Mouse (Mus musculus) skeletal muscle tissue, adult 2 months (tissue): ENCODE measurements around the gene Ccdc188.

Experiments used
- DNase-seq: peaks from one replicate; pipeline ENCODE4 v3.0.0-alpha.2; 2012; ENCODE audit warnings: low read depth, low spot score

Ccdc188 gene

GRCm38 (mm10) chr16:18234671-18235388, 17.2 kb downstream of the Ccdc188 start, which contains the start of gene Zdhhc8:
Gene Zdhhc8, minus strand, starts transcription at chr16:18235136.
- DNase-seq = peak; percentile 63

GRCm38 (mm10) chr16:18235389-18236065, 17.8 kb downstream of the Ccdc188 start:
- peak; percentile 69 for DNase-seq

GRCm38 (mm10) chr16:18236676-18237501, 19.2 kb downstream of the Ccdc188 start:
- DNase-seq = no peak

- DNase-seq = no peak
These were observed 23.9 kb downstream of the Ccdc188 start for GRCm38 (mm10) chr16:18241581-18241980.

DNA sequence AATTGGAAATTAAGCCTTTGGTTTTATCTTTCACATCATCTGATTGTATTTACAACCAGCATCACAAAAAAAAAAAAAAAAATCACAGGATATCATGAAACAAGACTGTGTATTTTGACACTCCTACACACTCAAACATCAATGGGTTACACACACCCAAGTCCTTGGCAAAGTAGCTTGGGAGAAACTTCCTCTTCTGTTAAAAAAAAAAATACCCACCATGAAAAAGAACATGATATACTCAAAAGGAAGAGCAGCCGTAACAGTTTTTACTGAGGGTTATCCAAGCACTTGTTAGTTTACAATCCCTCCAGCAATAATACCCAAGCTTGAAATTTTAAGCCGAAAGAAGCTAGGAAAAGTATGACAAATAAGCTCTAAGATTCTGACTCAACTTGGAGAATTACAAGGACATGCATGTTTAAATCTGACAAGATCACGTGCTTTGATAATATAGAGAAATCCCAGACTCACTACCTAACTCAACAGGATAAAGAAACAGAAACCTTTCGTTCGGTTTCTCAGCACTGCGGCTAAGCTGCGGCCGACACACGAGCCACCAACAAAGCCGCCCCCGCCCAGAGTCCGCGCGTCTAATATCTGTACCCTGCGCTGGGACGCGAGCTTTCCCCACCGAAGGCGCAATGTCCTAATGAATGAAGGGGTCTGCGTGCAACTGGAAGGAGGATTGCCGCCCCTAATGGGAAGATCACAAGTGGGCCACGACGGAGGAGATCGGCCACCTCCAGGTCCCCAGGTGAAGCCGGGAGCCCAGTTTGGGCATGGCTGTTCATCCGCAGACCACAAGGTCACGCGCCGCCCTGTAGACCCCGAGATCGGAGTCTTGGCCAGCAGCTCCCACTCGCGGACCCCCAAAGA, 30.1 kb downstream of the Ccdc188 start:
- no peak for DNase-seq

DNA sequence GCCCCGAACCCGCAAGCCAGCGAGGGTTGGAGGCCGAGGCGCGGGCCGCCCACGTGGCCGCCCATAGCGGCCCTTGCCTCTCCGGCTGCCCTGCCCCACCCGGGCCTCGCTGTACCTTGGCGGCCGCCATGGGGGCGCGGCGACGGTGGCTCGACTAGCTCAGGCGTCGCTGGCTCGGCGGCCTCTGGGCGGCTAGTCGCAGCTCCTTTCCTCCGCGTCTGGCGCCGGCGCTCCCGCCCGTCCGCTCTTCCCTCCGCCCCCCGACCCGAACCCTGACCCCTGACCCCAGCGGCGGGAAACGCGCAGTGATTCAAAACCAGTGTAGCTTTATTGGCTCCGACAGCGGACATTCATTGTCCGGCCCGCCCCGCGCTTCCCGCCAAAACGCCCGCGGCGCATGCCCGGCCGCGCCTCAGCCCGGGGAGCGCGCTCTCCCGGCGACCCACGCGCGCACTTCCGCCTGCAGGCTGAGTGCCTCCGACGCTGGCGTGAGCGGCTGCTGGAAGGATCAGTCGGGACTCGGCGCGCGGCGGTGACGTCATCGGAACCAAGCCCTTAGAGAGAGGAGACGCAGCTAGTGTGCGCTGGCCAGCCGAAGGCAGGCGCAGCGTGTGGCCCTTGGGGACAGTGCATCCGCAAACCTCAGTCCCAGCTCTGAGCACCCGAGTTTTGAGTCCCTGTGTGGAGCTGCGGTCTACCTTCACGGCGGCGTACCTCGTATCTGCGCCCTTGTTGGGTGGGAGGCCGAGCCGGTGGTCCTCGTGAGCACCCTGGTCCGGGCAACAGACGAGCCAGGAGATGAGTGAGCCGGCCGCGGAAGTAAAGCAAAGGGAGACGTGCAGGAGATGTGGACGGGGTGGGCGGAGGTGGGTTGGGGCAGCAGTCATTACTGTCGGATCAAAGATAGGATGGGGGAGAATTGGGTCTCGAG, 31.0 kb downstream of the Ccdc188 start, which contains the start of the genes Trmt2a and Ranbp1:
TSS of gene Trmt2a (plus strand) at position 247 of the 931 bp plus-strand sequence.
TSS of gene Ranbp1 (minus strand) at position 300 of the 931 bp plus-strand sequence.
- DNase-seq = peak; percentile 99

DNA sequence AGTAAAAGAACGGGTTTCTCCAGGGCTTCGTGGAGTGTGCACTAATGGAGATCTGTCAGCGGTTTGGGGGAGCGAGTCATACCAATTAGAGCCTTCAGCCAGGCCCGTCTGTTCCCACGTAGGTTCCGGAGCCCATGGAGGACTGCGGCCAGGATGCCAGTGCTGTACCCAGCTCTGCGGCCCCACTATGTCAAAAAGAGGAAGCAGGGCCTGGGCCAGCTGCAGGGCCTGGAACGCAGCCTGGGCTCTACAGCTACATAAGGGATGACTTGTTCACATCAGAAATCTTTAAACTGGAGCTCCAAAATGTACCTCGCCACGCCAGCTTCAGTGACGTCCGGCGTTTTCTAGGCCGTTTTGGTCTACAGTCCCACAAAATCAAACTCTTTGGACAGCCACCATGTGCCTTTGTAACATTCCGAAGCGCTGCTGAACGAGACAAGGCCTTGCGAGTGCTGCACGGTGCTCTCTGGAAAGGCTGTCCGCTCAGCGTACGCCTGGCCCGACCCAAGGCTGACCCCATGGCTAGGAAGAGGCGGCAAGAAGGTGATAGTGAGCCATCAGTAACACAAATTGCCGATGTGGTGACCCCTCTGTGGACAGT, 31.8 kb downstream of the Ccdc188 start:
- no peak for DNase-seq

DNA sequence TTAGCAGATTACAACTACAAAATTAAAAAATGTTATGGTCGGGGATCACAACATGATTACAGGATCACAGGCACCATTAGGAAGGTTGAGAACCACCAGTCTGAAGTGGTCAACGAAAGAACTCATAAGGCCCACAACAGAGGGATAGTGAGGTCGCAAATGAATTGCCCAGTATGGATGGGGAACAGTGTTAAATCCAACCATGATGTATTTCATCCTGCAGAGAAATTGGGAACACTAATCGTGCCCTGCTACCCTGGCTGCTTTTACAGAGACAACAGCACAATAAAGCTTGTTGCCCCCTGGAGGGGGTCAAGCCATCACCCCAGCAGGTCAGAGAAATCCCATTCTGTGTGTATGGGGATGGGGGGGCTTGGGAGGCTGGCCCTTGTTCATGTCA, 32.6 kb downstream of the Ccdc188 start:
- DNase-seq = no peak

GRCm38 (mm10) chr16:18250828-18251790, 33.4 kb downstream of the Ccdc188 start:
- DNase-seq = no peak

DNA sequence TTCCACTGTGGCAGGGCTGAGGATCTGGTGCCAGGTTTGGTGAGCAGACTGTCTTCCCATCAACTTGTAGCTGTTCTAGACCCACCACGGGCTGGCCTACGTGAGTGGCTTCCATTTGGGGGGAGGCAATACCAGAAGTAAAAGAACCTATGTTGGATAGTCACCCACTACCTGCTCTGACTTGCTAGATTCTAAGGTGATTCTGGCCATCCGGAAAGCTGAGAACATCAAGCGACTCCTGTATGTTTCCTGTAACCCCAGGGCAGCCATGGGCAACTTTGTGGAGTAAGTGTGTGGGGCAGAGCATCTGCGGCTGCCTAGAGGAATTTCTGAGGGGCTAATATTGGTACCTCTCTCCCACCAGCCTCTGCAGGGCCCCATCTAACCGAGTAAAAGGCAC, 35.1 kb downstream of the Ccdc188 start:
- DNase-seq = no peak

DNA sequence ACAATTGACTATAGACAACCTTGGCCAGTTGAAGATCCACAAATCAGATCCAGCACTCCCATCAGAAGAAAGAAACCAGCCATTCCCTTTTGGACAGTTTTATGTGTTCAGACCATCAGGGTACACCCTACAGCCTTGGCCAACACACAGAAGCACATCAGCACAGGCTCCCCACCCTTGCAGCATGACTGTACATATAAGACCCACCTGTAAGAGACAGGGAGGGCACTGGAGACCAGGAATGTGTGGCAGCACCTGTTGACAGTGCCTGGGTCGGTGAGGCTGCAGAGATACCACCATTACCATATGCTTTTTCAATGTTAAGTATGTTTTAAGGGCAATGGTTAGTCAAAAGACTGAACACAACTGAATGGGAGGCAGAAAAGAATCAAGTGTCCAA, 36.2 kb downstream of the Ccdc188 start:
- no peak for DNase-seq

DNA sequence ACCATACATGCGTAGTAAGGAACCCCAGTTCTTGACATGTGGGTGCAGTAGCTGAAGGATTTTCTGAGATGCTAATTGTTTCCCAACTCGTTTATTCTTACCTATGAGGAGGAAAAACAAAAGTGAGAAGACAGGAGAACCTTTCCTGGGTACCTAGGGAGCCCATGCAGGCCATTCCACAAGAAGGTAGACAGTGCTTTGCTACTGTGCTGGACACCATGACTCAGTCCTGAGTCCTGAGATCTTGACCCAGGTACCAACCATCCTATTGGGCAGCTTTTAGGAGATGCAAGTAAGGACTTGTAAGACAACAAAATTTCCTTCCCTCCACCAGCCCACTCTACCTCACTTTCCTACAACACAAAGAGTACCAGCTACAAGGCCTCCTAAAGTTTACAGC, 40.5 kb downstream of the Ccdc188 start, which contains the start of gene Gm49776:
TSS of gene Gm49776 (minus strand) at position 101 of the 400 bp plus-strand sequence.
- DNase-seq = no peak

GRCm38 (mm10) chr16:18265024-18265423, 47.3 kb downstream of the Ccdc188 start:
- DNase-seq = no peak

DNA sequence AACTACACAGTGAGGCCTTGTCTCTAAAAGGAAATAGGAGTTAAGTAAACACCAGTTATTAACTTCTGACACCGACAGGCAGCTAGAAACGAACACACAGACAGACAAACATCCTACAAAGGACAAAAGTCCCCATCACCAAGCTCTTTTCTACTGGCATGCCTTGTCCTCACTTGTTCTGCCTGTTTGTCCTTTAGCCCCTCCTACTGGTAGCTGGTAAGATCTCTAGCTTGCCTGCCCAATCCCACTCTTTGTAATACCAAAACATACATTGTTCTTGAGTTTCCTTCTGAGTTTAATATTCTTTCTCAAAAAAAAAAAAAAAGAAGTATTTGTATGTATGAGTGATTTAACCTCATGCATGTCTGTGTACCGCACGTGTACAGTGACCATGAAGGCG, 50.5 kb downstream of the Ccdc188 start:
- no peak for DNase-seq
